Mouse (Mus musculus) forebrain, embryonic 10.5 days (tissue): Measurements from ENCODE around the gene Zmynd8. TPM values are rescaled to one million over a fixed set of nuclear protein-coding genes. Genes with fewer than 3 reads are reported as not detected.
"Not testable (repeated sequence)": the region's sequence is repeated elsewhere in the genome, so short reads cannot be mapped to it uniquely, and the experiment has no call there.

ENCODE experiments used
- DNase-seq: peaks from one replicate; pipeline ENCODE4 v3.0.0-alpha.2; 2017; ENCODE audit warnings: low spot score; ENCODE audit errors: extremely low spot score
- H3K27ac ChIP-seq: fragments of 300-500 bp; sonication (generic); 2 replicates; pipeline ENCODE4 v1.5.1; 2016; ENCODE audit warnings: mild to moderate bottlenecking
- H3K27me3 ChIP-seq: fragments of 300-500 bp; sonication (generic); 2 replicates; pipeline ENCODE4 v1.6.1; 2016; ENCODE audit warnings: mild to moderate bottlenecking; ENCODE audit not compliant: poor library complexity, severe bottlenecking
- H3K36me3 ChIP-seq: fragments of 300-500 bp; sonication (generic); replicated peaks from 2 replicates; pipeline ENCODE4 v1.6.1; 2016; ENCODE audit warnings: mild to moderate bottlenecking, moderate library complexity
- H3K4me1 ChIP-seq: fragments of 300-500 bp; sonication (generic); 2 replicates; pipeline ENCODE4 v1.6.1; 2016
- H3K4me3 ChIP-seq: fragments of 300-500 bp; sonication (generic); 2 replicates; pipeline ENCODE4 v1.5.1; 2016; ENCODE audit warnings: mild to moderate bottlenecking, moderate library complexity
- H3K9me3 ChIP-seq: fragments of 300-500 bp; sonication (generic); 2 replicates; pipeline ENCODE4 v1.6.1; 2016; ENCODE audit warnings: mild to moderate bottlenecking, moderate library complexity
- WGBS: fragments of 180-500 bp; shearing (Covaris S2); methylation state at CpG from one replicate; pipeline ENCODE4 v1.1.7; 2016; 5-methylcytosine and 5-hydroxymethylcytosine counted together
- polyA plus RNA-seq: library from polyadenylated mRNA; unstranded; fragments of >200 nt; fragmentation: Nextera tagmentation; extraction: Ambion mirVana; gene quantifications from 2 replicates; pipeline ENCODE4 v1.2.1, GENCODE M21; 2016

The Zmynd8 gene
- polyA plus RNA-seq, 1 experiment from 2014 or later, result 60.2 TPM

GRCm38 (mm10) chr2:165815103-165815880, 83.5 kb downstream of the Zmynd8 start:
- WGBS, result 91% methylated on average over 27 of the region's 28 CpGs
- Histone ChIP-seq H3K4me1 (no peaks in the 10 kb centered on the region), H3K36me3 (peaks cover 97% of the 10 kb centered on the region), H3K27me3 (no peaks in the 10 kb centered on the region), H3K27ac (no peak overlapping the region; the same call in 1 of the 2 replicates), H3K9me3 (no peaks in the 10 kb centered on the region), H3K4me3 (no peak overlapping the region)
- DNase-seq, result no peak

DNA sequence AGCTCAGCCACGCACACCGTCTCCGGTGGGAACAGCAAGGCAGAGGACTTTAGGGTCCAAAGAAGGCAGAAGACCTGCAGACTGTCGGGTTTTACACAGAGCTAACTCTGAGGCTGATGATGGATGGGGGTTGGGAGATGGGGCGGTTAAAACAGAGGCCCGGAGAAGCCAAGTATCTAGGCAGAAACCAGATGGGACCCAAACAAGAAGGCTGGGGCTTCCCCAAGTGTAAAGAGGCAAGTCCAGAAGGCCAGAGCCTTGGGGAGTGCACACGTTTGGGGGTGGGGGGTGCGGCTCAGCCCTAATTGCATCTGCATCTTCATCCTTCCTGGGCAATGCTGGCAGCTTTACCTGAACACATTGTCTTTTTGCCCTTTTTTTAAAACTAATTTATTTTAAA, 85.9 kb downstream of the Zmynd8 start:
- 92% methylated on average over 8 of the region's 8 CpGs for WGBS
- H3K4me3 ChIP-seq, result no peak overlapping the region
- DNase-seq, result no peak
- no peaks in the 10 kb centered on the region for H3K4me1 ChIP-seq
- no peak overlapping the region for H3K27ac ChIP-seq
- H3K36me3 ChIP-seq, result peaks cover 99% of the 10 kb centered on the region
- no peaks in the 10 kb centered on the region for H3K9me3 ChIP-seq
- no peaks in the 10 kb centered on the region for H3K27me3 ChIP-seq

- H3K27ac ChIP-seq, result no peak overlapping the region
These were observed 87.3 kb downstream of the Zmynd8 start for GRCm38 (mm10) chr2:165811536-165811935.

DNA sequence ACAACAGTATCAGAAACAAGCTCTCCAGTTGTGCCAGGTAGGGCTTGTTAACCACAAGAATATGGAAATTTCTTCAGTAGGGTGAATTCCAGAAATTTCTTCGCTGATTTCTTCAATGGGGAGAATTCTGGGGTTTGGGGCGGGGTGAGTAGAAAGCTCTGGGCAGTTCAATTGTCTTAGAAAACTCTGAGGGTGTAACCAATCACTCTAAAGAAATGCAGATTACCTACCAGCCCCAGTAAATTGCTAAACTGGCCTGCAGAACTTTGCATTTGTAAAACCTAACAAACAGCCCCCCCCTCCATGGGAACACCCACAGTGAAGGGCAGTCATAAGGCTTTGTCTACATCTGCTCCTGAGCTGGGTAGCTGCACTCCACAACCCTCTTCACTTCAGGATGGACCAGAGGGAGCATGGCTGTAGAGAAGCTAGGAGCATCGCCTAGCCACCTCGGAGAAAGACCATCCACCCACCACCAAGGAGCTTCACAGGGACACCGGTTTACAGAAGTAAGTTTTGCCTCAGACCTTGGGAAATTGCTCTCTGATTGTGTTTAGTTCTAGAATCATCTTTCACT, 88.8 kb downstream of the Zmynd8 start:
- no peak overlapping the region for H3K27ac ChIP-seq
- peaks cover 99% of the 10 kb centered on the region for H3K36me3 ChIP-seq
- no peaks in the 10 kb centered on the region for H3K27me3 ChIP-seq
- no peak for DNase-seq
- 93% methylated on average over 5 of the region's 5 CpGs for WGBS
- no peaks in the 10 kb centered on the region for H3K4me1 ChIP-seq
- no peaks in the 10 kb centered on the region for H3K9me3 ChIP-seq
- H3K4me3 ChIP-seq, result no peak overlapping the region

More at GRCm38 (mm10) chr2:165811536-165811935, 87.3 kb downstream of the Zmynd8 start:
- 69% methylated on average over 5 of the region's 5 CpGs for WGBS
- DNase-seq, result no peak
- no peaks in the 10 kb centered on the region for H3K27me3 ChIP-seq
- no peaks in the 10 kb centered on the region for H3K4me1 ChIP-seq
- H3K4me3 ChIP-seq, result no peak overlapping the region
- no peaks in the 10 kb centered on the region for H3K9me3 ChIP-seq
- H3K36me3 ChIP-seq, result peaks cover 99% of the 10 kb centered on the region

- Histone ChIP-seq H3K27ac (no peak overlapping the region), H3K36me3 (peaks cover 99% of the 10 kb centered on the region)
- WGBS, result 96% methylated on average over 5 of the region's 5 CpGs
These were observed 89.7 kb downstream of the Zmynd8 start for GRCm38 (mm10) chr2:165809091-165809490.

GRCm38 (mm10) chr2:165808179-165808975, 90.4 kb downstream of the Zmynd8 start:
- 94% methylated on average over 12 of the region's 12 CpGs for WGBS
- Histone ChIP-seq H3K9me3 (no peaks in the 10 kb centered on the region), H3K36me3 (peaks cover 98% of the 10 kb centered on the region), H3K4me1 (no peaks in the 10 kb centered on the region), H3K27ac (no peak overlapping the region), H3K27me3 (no peaks in the 10 kb centered on the region), H3K4me3 (no peak overlapping the region)
- no peak for DNase-seq

More at GRCm38 (mm10) chr2:165809091-165809490, 89.7 kb downstream of the Zmynd8 start:
- H3K27me3 ChIP-seq, result no peaks in the 10 kb centered on the region
- DNase-seq, result no peak
- no peaks in the 10 kb centered on the region for H3K4me1 ChIP-seq
- H3K9me3 ChIP-seq, result no peaks in the 10 kb centered on the region
- H3K4me3 ChIP-seq, result no peak overlapping the region

DNA sequence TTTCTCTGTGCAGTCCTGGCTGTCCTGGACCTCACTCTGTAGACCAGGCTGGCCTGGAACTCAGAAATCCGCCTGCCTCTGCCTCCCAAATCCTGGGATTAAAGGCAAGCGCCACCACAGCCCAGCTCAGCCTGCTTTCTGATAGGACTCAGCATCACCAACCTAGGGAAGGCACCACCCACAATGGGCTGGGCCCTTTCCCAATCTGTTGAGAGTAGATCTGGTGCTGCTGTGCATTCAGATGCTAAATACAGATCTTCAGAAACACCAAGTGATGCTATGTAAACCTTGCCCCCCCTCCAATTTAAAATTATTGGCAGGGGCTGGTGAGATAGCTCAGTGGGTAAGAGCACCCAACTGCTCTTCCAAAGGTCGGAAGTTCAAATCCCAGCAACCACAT, 98.6 kb downstream of the Zmynd8 start:
- not testable (repeated sequence) for H3K4me1 ChIP-seq
- WGBS, result 91% methylated on average over 3 of the region's 3 CpGs

GRCm38 (mm10) chr2:165797876-165798275, 100.9 kb downstream of the Zmynd8 start:
- no peaks in the 10 kb centered on the region for H3K9me3 ChIP-seq
- no peak overlapping the region; the same call in 1 of the 2 replicates for H3K27ac ChIP-seq
- H3K4me3 ChIP-seq, result no peak overlapping the region
- no peak for DNase-seq
- H3K27me3 ChIP-seq, result no peaks in the 10 kb centered on the region
- WGBS, result 79% methylated on average over 8 of the region's 8 CpGs
- H3K4me1 ChIP-seq, result peaks cover 8% of the 10 kb centered on the region; the same call in 1 of the 2 replicates
- peaks cover 98% of the 10 kb centered on the region for H3K36me3 ChIP-seq

More for the DNA sequence above, 98.6 kb downstream of the Zmynd8 start:
- not testable (repeated sequence) for H3K9me3 ChIP-seq, H3K27ac ChIP-seq, H3K27me3 ChIP-seq, DNase-seq, H3K4me3 ChIP-seq
- peaks cover 98% of the 10 kb centered on the region for H3K36me3 ChIP-seq

DNA sequence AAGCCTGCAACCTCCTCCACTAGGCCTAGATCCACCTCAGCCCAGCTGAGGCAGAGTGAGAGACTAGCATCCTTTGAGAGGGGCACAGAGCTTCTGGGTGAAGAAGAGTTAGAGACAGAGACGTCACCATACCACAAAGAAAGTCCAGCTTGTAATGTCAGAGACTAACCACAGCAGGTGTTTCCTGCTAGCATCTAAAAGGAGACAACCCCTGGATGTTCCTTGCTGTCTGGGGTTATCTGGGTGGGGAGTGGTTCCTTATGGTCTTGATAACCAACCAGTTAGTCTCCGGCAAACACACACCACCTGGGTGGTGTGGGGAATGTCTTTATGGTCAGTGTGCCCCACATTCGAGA, 105.6 kb downstream of the Zmynd8 start:
- Histone ChIP-seq H3K27me3 (no peaks in the 10 kb centered on the region), H3K4me3 (no peak overlapping the region), H3K36me3 (peaks cover 98% of the 10 kb centered on the region), H3K27ac (no peak overlapping the region), H3K9me3 (no peaks in the 10 kb centered on the region), H3K4me1 (peaks cover 17% of the 10 kb centered on the region)
- 92% methylated on average over 3 of the region's 3 CpGs for WGBS
- no peak for DNase-seq

GRCm38 (mm10) chr2:165792431-165793282, 106.2 kb downstream of the Zmynd8 start:
- no peak overlapping the region for H3K27ac ChIP-seq
- WGBS, result 92% methylated on average over 25 of the region's 25 CpGs
- H3K9me3 ChIP-seq, result no peaks in the 10 kb centered on the region
- peaks cover 15% of the 10 kb centered on the region for H3K4me1 ChIP-seq
- no peaks in the 10 kb centered on the region for H3K27me3 ChIP-seq
- DNase-seq, result no peak
- H3K4me3 ChIP-seq, result no peak overlapping the region
- peaks cover 98% of the 10 kb centered on the region for H3K36me3 ChIP-seq

- DNase-seq, result peak; percentile 63
- Histone ChIP-seq H3K4me1 (peaks cover 8% of the 10 kb centered on the region), H3K4me3 (no peak overlapping the region), H3K9me3 (no peaks in the 10 kb centered on the region), H3K27ac (no peak overlapping the region), H3K27me3 (no peaks in the 10 kb centered on the region), H3K36me3 (peaks cover 98% of the 10 kb centered on the region)
- 69% methylated on average over 9 of the region's 9 CpGs for WGBS
These were observed 107.2 kb downstream of the Zmynd8 start for GRCm38 (mm10) chr2:165791657-165792056.

GRCm38 (mm10) chr2:165791026-165791425, 107.8 kb downstream of the Zmynd8 start:
- Histone ChIP-seq H3K27me3 (no peaks in the 10 kb centered on the region), H3K4me3 (no peak overlapping the region), H3K9me3 (no peaks in the 10 kb centered on the region), H3K36me3 (peaks cover 96% of the 10 kb centered on the region), H3K27ac (0 out of 2 replicates have a peak overlapping the region, but pooled peaks have one; percentile 11), H3K4me1 (peaks cover 9% of the 10 kb centered on the region)
- WGBS, result 72% methylated on average over 7 of the region's 7 CpGs
- no peak for DNase-seq
